Mouse (Mus musculus) c-Kit-positive CD71-positive TER-119-positive erythroid progenitor cells, embryonic 14.5 days (primary cell): ENCODE results near the gene Ren1.
A peak's percentile ranks its signal among the peaks of the same experiment; 100 is the strongest.

ENCODE experiments used
- DNase-seq: peaks from one replicate; pipeline ENCODE4 v3.0.0-alpha.2; 2013; ENCODE audit warnings: low spot score

The Ren1 gene

DNA sequence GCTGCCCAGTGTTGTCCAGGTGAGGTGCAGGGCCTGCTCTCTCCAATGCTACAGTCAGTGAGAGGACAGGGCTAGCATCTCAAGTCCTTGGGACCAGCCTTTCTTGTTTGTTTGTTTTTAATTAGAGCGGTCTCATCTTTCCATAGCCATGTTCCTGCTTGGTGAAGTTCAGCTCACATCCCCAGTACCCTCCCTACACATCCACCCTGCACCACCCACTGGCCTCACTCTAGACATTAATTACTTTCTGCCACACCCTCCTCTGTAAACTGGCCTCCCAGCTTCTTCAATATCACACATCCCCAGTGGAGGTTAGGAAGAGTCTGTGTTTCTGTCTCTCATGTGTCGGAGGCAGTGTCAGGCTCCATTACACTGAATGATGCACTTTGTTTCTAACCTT lies 6.0 kb upstream of the Ren1 start:
- DNase-seq, result no peak

DNA sequence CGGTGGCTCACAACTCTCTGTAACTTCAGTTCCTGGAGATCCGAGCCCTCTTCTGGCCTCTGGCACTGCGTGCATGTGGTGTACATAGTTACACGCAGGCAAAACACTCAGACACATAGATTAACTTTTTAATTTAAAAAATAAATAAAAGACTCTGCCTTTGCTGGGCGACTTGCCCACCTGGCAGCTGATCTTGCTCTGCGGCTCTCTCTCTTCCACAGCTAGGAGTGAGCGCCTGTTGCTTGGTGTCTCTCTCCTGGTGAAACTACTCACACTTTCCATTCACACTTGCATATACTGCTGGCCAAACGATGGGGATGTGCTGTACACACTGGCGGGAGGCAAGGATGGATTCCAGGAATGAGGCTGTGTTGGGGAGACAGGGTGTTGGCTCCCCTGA lies 3.8 kb upstream of the Ren1 start:
- no peak for DNase-seq

DNA sequence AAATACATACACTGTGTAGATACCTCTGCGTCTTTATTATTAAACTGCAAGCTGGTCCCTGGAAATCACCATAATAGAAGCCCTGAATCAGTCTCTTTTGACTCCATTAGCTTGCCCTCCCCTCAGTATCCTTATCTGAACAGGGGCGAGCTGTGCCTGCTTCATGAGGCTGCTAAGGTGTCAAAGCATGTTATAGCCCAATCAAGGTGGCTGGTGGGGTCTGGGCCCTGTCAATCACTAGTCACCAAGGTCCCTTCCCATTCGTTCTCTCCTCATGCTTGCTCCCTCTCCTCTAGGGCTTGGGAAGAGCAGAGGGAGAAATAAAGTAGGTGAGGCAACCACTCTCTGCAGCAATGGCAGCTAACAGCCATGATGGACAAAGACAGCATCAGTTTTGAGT lies 3.1 kb upstream of the Ren1 start:
- no peak for DNase-seq

DNA sequence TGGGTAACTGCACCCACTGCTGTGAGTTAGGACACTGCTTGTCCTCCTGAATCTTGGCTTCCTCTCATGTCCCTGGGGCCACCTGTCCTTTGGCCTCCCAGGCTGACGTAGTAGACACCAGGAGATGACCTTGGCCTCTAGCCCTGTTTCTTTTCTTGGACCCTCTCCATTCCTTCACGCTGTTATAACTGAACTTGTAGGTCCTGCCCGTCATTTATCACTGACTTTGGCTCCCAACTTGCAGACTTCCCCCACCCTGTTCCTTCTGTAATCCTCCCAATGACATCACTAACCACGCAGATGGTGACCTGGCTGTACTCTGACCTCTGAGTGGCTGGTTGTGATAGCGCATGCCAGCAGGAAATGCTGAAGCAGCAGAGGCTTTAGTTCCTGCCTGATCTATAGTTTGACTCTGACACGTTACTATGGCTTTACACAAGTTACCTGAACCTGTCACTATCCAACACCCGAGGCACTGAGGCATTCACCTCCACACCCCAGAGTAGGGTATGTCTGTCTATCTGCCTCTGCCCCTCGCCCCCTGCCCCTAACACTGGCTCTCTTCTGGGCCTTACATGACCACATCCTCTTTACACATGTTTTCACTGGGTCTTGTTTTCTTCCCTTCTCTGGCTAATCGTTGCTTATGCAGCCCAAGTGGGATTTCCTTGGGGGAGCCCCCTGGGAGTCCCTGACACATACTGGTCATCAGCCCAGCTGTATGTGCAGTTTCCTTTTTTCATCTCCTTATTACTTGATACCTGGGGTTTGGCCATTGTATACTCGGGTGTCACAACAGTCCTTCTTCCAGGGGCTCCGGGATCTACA lies 2.4 kb upstream of the Ren1 start:
- DNase-seq, result no peak

DNA sequence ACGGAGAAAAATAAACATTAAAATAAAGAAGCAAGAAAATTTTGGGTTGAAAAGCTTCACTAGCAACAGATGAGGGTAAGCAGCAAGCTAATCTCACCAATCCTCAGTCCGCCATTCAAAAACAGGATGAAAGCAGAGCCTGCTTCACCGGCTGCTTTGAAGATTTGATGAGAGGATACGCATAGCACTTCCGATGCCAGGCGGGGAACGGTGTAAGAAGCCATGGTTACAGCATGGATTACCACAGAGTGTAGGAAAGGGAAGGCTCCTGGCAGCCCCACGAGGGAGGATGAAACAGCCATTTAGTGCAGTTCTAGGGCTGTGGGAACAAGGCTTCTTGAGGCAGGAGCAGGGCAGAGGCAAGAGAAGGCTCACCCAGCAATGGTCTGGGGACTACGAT lies 1.5 kb downstream of the Ren1 start:
- DNase-seq, result no peak

DNA sequence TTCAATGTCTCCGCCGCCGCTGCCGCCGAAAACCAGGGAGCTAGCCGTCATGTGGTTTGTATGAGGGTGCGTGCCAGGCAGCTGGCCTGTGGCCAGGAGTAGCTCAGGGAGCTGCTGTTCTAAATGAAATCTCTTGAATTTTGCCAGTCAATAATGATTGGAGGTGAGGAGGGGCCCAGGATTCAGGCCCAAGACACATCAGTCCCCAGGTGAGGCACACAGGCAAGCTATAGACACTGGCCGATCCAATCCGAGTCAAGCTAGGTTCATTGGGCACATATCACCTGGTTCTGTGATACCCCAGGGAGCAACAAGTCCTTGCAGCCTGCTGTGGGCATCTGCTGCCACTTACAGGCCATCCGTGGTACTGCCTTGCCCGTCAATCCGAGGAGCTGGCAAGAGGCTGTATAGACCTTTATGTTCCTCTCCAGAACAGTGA lies 3.1 kb downstream of the Ren1 start:
- DNase-seq, result peak; percentile 23

DNA sequence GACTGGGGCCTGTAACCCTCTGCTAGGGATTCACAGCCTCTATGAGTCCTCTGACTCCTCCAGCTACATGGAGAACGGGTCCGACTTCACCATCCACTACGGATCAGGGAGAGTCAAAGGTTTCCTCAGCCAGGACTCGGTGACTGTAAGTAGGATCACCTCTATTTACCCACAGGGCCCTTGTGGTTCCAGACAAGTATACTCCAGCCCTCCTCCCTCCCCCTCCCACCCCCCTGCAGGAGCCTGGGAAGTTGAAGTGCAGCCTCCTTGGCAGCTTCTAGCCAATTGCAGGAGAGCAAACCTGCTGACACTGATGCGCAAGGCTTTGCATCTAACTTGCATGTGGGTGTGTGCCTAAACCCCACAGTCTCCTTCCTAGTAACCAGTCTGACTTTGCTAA lies 5.2 kb downstream of the Ren1 start:
- DNase-seq, result no peak

DNA sequence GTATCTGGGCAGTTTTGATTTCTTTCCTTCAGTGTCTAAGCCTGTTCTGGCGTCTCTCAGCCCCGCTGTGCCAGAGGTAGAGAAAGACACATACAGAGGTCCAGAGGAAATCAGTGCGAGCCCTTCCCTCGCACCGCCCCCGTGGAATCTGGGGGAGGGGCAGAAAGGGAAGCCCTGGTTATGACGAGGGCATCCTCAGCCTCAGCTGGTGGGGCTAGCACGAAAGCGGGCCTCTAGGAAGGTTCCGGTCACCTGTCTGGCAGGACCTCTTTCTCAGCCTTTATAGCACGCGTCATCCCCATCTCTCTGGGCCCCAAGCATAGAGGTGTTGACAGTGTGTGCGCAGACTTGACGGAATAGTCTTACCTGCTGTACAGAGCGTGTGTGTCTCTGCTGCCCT lies 5.6 kb downstream of the Ren1 start:
- DNase-seq, result no peak

DNA sequence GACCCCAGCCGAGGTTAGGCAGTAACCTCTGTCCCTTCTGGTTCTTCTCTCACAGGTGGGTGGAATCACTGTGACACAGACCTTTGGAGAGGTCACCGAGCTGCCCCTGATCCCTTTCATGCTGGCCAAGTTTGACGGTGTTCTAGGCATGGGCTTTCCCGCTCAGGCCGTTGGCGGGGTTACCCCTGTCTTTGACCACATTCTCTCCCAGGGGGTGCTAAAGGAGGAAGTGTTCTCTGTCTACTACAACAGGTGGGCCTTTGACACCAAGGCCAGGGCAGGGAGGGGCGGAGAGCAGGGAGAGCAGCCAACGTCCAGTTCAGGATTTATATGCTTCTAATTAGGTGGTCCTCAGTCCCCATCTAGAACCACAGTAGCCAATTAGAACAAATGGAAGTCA lies 6.0 kb downstream of the Ren1 start:
- no peak for DNase-seq

DNA sequence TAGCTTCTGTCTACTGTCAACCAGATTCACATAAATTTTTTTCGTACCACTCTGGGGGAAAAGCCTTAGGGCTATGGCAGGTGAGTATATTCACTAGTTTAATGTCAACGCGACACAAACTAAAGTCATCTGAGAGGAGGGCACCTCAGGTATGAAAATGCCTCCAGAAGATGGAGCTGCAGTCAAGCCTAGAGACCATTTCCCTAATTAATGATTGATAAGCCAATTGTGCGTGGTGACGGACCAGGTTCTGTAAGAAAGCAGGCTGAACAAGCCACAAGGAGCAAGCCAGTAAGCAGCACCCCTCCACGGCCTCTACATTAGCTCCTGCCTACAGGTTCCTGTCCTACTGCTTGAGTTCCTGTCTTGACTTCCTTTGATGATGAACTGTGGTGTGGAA lies 10.7 kb downstream of the Ren1 start:
- DNase-seq, result no peak

DNA sequence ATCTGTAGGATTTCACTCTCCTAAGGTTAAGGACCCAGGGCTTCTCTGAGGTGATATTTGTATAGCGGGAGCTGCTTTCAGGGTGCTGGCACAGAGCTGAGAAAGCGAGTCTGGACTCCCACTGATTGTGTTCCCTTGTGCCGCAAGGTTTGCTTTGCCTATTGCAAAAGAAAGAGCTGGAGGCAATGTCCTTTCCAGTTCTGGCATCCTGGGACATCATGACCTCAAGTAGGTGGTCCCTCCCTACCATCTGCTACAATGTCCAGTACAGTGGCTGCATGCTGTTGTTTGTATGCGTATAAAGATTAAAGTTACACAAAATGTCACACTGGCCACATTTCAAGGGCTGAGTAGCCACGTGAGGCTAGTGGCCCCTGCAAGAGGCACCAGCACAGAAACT lies 11.8 kb downstream of the Ren1 start:
- no peak for DNase-seq

DNA sequence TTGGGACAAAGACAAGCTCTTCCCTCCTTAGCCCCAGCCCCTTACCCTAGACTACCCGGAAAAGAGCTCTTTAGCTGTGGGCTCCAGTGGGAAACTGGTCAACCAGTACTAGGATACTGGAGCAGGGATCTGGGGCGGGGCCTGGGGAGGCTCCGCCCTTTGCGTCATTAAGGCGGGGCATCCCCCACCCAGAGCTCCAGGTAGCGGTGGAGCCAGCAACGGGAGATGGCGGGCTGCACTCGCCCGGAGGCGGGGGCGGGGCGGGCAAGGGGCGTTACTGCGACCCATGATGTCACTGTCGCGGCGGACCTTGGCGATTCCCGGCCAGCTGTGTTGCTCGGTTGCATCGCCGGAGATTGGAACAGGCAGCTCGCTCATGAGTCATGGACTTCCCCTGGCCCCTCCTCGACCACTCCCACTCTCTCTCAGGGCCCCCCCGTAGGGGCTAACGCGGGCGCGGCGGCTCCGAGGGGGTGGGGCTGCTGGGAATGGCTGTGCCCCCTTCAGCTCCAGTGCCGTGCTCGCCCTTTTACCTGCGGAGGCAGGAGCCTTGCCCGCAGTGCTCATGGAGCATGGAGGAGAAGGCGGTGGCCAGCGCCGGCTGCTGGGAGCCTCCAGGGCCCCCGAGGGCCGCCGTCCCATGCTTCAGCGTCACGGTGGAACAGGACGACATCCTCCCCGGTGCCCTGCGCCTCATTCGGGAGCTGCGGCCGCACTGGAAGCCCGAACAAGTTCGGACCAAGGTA lies 13.1 kb downstream of the Ren1 start, which contains the start of gene Etnk2:
TSS of gene Etnk2 (plus strand) at position 297 of the 746 bp plus-strand sequence.
- peak; percentile 29 for DNase-seq

DNA sequence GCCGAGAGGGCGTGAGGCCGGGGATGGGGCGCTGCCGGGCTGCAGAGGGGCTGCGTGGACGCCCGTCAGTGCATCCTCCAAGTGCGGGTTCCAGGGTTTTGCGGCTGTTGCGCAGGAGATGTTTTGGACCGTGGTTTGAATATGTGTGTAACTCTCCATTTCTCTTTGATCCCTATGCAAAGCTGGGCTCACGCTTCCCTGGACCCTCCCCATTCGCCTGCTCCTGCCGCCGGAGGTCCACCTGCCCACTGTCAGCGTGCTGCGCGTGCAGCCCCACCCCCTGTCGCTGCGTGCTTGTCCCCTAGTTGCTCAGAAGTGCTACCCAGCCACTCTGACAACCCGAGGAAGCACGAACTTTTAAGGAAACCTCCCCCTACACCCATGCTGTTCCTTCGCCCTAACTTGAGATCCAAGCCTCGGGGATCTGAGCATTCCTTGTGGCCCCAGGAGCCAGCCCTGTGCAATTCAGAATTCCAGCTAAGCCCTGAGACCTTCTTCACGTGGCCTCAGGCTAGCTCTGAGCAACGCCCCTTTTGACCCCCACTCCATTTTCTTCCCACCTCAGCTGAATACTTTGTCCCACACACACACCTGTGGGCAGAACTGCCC lies 13.8 kb downstream of the Ren1 start:
- DNase-seq, result no peak

DNA sequence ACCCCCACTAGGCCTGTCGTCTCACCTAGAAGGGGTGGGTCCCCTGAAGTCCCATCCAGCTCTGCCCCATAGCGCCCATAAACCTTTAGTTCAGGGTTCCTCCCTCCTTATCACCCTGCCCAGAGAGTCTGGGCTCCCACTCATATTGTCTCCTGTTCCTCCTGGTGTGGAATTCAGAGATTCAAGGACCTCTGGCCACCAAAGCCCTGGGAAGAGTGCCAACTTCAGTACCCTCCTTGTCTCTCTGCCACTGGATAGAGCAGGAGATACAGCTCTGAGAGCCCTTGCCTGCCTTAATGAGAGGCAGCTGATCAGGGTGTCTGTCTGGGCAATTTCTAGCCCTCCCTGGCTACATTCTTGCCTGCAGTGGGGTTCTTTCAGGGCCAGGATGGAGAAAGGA lies 14.6 kb downstream of the Ren1 start:
- no peak for DNase-seq

DNA sequence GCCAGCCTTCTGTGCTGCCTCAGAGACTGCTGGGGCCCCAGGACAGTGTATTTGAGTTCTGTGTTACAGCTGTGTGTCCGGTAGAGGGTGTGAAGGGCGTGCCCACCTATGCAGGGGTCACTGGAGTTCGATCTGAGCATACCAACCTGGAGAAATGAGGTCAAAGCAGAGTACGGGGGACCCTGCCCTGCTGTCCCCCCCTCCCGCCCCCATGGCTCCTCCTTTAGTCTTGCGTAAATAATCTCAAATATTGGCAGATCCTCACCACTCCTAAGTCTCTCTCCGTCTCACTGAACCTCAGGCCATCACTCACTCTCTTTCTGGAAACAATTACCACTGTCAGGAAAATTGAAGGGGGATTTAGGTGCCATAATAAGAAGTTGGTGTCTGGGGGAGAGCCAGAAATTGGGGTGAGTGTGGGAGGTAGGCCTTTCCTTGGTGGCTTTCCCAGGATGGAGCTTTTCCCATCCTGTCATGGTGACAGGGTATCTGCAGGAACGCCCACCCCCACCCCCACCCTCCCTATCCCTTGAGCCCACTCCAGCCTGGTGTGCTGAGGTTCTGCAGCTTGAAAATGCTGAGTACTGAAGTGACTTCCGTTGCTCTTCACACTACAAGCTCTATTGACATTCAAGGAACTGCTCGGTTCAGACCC lies 16.8 kb downstream of the Ren1 start:
- DNase-seq, result no peak

DNA sequence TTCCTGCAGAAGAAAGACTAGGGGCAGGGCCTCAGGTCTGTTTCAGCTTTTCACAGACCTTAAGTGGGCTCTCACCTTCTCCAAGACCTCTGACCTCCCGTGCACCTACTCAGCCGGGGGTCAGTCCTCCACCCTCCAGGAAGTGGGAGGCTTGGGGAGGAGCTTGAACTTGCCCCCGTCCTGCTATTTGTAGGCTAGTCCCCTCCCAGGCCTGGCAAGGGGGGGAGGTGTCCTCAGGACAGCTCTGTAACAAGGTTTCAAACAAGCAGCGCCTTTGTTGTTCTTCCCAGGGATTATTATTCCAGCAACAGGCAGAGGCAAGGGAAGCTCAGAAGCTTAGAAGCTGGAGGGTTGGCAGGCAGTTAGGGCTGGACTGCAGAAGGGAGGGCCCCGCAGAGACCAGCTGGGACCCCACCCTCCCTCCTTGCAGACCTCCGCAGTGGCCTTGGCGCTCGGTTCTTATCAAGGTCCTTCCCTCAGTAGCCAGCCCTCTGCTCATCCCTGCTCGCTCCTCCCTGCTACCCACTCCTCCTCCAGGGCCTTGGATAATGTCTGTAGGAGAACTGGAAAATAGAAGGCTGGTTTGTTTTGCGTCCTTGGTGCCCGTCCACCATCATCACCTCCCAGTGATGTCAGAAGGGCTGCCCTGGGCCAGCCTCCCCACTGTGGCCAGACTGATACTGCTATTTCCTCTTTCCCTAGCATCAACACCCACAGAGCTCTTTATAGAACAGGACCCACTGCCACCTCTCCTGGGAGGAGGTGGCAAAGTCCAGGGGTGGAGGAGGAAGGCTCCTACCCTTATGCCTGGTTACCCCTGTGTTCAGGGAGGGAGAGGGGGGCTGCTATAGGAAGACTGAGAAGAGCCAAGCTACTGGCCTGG lies 17.5 kb downstream of the Ren1 start:
- no peak for DNase-seq

DNA sequence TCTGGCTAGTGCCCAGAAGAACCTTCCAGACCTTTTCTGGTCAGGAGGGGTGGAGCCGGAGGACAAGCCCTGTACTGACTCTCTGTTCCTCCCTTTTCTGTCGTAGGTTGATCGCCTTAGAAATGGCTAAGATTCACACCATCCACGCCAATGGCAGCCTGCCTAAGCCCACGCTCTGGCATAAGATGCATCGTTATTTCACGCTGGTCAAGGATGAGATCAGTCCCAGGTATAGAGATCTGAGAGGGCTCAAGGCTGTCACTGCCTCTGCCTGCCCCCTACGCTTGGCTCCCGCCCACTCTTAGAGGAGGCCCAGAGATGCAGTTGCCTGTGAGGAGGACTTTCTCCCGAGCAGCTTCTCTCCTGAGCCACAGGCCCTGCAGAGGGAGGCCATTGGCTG lies 18.3 kb downstream of the Ren1 start:
- DNase-seq, result no peak

DNA sequence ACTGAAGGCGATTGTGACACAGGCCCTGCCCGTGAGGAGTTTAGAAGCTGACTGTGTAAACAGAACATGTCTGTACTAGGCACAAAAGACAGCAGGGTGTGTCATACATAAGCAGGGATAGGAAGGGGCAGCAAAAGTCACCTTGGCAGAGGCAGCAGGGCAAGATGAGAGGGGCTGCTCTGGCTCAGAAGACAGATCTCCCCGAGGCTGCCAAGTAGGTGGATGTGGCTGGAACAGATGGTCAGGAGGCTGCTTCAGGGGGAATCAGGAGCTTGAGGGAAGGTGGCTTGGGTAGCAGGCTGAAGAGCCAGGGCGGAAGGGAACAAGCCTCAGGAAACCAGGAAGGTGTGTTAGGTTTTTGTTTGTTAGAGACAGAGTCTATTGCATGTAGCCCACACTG lies 20.0 kb downstream of the Ren1 start:
- DNase-seq, result no peak

DNA sequence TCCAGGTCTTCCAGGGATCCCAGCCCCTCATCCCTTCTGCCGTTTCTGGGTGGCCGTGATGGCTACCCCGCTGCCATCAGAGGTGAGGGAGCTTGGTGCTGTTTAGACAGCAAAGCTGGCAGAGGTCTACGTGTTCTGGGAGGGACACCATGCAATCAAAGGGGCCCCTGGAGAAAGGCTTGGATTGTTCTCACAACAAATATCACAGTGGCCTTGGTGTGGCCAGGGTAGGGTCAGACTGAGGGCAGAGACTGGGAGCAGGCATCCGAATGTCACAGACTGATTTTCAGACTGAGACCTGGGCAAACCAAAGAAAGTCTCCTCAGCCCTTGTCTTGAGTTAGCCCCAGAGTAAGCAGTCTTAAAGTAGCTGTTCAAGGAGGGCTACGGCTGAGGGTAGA lies 21.1 kb downstream of the Ren1 start:
- no peak for DNase-seq

DNA sequence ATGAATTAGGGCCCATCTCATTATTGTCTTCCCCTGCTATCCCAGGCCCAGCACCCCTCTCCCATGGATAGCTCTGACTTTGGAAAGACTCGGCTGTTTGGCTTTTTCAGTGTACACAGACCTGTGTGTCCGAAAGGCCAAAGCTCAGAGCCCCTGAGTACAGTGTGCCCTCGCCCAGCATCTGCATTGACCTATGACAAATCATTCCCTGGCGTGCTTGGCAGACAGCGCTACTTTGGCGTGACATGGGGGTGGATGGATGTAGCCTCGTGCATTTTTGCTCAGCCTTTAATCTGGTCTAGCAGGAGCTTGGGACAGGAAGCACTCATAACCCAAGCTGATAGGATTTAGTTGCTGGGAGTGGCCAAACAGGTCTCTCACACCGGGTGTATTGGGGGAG lies 21.8 kb downstream of the Ren1 start:
- no peak for DNase-seq

DNA sequence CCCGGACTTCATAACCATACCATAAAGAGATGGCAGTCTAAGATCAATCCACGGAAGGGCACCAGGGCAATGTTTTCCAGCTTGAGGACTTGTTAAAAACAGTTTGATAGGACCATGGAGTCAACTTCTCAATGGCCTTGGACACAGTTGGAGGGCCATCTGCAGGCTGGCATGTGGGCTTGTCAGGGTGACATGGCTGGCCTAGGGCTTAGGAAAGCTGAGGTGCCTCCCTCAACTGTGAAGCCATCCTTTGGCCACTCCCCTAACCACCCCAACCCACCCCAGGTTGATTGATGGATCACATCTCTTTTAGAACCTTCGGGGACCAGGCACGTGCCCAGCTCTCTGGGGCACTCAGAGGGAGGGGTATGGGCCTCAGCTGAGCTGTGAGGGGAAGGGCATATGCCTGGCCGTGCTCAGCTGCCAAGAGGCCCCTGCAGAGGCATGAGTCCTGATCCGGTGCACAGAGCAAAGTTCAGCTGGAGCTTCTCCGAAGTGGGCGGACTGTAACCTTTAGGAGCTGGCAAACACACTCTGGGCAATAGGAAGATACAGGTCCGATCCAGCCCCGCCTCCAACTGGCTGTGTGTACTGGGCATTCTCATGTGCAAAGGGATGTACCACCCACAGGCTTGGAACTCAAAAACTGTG lies 25.5 kb downstream of the Ren1 start:
- DNase-seq, result no peak
